Mouse (Mus musculus) testis, adult 2 months (tissue): ENCODE measurements around the gene Mrps6.

ENCODE experiments used
- CTCF ChIP-seq: fragments of 200-500 bp; IDR thresholded peaks from 2 replicates; pipeline ENCODE4 v1.5.1; 2012; ENCODE audit warnings: low read depth, mild to moderate bottlenecking, inconsistent platforms, low read length, moderate library complexity; ENCODE audit not compliant: control insufficient read depth, insufficient read depth, insufficient replicate concordance
- POLR2A ChIP-seq: fragments of 200-500 bp; IDR thresholded peaks from 2 replicates; pipeline ENCODE4 v1.6.1; 2012; ENCODE audit warnings: low read depth, mild to moderate bottlenecking, inconsistent platforms, low read length, moderate library complexity; ENCODE audit not compliant: control insufficient read depth

DNA sequence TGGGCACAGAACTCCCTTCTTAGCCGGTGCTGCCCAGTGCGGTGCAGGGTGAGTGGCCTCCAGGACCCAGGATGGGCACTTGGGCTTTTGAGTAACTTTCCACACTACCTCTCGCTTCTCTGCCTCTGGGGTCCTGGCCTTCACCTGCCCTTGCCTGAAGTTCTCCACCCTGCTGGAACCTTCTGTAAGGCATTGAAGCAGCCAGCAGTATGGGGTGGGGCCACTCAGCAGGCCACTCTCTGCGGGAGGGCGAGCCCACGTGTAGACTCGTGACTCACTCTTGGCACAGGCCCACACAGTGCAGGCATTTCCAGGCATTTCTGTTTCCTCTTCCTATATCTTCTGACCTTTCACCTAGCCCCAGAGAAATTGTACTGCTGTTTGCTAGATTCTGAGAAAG lies 18.6 kb upstream of the Mrps6 start:
- TF ChIP-seq POLR2A (no peak), CTCF (no peak)
